Mouse (Mus musculus): Measurements from ENCODE around the gene Ice2. TPM values are rescaled to one million over a fixed set of nuclear protein-coding genes. Genes with fewer than 3 reads are reported as not detected.

The Ice2 gene
- 0.75 and 0.78 TPM in 2 replicates for polyA plus RNA-seq (2012)

DNA sequence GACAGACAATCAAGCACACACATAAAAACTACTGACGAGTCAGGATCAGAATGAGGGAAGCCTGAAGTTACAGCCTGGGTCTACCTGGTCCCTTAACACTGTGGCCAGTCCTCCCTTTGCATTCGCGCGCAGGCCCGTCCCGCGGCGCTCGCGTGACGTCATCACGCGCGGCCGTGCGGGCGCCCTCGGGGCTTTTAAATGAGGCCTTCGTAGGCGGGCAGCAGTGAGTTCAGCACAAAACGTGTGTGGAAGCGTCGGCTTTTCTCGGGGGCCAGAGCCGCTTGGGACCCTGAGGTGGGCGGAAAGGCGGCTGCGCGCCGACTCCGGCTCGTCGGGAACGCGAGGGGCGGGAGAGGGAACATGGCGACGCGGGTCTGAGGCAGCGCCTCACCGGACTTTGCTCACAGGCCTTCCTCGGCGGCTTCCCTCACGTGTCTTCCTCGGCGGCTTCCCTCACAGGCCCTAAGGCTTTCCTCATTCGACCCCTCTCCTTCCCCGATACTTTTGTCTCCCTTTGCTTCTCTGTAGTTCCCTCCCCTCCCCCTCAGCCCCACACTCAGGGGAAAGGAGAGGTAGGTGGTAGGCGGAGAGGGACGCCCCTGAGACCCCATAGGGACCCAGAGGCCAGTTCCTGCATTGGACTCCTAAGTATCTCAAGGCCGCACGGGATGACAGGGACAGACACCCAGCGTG, at the start of gene Ice2:
TSS of gene Ice2 (plus strand) at position 147 of the 693 bp plus-strand sequence.
- TF ChIP-seq GATA1 (IDR thresholded peaks at IDR 0.05; ENCODE audit: low read length): no peak

DNA sequence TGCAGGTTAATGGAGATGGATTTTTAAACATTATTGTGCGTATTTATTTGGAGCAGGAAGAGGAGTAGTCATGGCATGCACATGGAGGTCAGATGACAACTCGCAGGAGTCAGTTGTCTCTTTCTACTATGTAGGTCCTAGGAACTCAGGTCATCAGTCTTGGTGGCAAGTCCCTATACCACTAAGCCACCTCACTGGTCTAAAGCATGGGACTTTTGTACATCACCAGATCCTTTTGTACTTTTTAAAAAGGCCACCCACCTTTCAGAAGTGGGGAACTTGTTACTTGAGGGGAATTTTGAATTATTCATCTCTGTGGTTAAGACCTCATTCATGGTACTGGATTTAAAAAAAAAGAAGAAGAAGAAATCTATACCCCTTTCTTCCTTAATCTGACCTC, 48.2 kb upstream of the Ice2 start:
- no peak for TF ChIP-seq GATA1 (IDR thresholded peaks at IDR 0.05; ENCODE audit: low read length)

DNA sequence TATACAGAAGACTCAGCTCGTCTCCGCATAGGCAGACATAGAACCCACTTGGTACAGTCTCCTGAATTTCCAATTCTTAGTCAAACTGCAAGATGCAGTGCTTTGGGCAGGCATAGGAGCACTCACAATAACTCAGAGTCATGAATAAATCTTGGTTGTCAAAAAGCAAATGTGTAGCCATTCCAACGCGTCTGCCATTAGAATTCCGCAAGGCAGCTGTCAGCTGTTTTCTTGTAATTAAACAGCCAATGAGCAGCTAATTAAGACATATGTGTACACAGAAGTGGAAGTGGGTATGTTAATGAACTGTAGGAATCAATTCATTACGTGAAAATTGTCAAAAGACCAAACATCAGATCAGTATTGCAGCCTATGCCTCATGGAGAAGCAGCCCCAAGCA, 43.5 kb upstream of the Ice2 start:
- TF ChIP-seq GATA1 (IDR thresholded peaks at IDR 0.05; ENCODE audit: low read length): no peak

DNA sequence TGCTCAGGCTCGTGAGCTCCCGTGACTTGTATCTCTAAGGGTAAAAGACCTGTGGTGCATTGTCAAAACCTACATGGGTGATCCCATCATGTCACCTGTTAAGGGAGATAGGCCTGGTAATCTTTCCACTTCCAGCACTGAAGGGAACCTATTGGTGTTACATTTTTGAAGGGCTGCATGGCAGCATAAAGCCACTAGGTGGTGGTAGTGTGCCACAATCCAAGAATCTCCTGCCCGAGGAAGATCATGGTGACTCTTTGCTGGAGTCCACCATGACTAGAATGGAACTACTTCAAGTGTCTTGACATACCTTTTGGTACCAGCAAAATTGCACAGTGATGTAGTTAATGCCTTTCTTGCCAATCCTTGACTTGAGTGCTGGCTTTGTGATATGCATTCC, 39.9 kb upstream of the Ice2 start:
- no peak for TF ChIP-seq GATA1 (IDR thresholded peaks at IDR 0.05; ENCODE audit: low read length)

DNA sequence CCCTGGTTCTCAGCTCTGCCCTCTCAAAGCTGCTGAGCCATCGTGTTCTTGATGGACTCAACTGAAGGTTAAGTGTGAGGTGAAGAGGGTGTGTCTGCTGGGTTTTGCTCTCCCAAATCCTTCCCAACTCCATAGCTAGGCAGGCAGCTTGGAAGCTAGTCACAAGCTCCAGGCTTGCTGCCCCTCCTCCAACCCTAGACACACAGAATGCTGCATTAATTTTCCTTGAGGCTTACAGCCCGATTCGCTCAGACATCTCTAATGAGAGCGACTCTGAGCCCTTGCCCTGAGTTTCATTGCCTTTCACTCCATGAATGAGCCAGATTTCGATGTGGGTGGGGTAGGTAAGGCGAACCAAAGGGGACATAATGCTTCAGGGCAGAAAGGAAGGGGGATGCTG, 38.9 kb upstream of the Ice2 start:
- no peak for TF ChIP-seq GATA1 (IDR thresholded peaks at IDR 0.05; ENCODE audit: low read length)

DNA sequence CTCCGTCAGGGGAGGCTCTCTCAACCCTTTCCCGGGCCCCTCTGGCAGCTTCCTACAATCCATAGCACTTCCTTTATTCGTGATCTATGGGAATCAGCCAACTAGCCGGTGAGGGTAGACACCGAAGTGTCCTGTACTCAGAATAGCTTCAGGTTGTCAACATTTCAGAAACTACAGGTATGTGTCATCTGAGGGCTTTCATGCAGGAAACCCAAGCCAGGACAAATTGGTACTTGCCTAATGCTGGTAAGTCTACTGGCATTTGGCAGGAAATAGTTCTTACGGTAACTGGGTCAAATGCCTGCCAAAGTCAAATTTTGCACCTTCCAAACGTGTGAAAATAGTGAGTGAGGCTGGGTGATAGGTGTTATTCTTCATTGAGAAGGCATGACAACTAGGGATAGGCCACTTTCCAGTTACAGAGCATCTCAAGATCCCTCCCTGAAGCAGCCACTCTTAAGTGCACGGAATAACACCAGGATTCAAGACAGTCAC, 35.7 kb upstream of the Ice2 start:
- no peak for TF ChIP-seq GATA1 (IDR thresholded peaks at IDR 0.05; ENCODE audit: low read length)

DNA sequence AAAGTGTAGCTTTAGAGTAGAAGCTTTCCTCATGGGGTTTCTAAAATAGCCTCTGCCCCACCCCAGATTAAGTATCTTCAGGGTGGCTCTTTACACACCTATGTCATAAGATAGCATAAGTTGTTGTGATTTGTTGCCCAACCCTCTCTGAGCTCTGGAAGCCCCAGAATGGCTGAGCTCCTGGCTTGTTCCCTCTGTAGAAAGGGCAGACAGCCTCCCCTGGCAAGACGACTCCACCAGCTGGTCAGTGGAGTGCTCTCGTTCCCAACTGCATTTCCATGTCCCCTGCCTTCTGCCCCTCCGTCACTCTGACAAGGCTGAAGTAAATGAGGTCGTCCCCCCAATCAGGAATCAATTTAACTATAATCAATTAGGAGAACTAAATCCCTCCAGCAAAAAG, 34.9 kb upstream of the Ice2 start:
- TF ChIP-seq GATA1 (IDR thresholded peaks at IDR 0.05; ENCODE audit: low read length): no peak

DNA sequence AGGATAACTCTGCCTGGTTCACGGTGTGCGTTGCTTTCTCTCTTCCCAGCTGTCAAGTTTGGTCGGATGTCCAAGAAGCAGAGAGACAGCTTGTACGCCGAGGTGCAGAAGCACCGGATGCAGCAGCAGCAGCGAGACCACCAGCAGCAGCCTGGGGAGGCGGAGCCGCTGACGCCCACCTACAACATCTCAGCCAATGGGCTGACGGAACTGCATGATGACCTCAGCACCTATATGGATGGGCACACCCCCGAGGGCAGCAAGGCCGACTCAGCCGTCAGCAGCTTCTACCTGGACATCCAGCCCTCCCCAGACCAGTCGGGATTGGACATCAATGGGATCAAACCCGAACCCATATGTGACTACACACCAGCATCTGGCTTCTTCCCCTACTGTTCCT, 33.6 kb upstream of the Ice2 start:
- TF ChIP-seq GATA1 (IDR thresholded peaks at IDR 0.05; ENCODE audit: low read length): no peak

DNA sequence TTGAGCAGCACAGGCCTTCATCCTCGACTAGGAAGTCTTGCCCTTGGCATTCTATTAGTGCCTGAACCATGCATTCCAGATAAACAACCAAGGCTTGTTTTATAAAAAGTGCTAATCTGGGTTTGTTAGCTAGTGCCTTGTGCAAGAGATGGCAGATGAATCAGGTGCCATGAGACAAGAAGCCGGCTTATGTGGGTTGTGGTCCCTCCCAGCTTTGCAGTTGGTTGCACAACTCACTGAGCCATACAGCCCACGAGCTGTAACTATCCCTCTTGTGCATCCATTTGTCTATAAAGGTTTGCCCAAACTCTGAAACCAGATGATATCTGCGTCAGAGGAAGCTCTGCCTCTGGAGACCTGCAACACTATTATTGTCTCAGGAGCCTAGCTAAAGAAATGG, 30.7 kb upstream of the Ice2 start:
- TF ChIP-seq GATA1 (IDR thresholded peaks at IDR 0.05; ENCODE audit: low read length): no peak

DNA sequence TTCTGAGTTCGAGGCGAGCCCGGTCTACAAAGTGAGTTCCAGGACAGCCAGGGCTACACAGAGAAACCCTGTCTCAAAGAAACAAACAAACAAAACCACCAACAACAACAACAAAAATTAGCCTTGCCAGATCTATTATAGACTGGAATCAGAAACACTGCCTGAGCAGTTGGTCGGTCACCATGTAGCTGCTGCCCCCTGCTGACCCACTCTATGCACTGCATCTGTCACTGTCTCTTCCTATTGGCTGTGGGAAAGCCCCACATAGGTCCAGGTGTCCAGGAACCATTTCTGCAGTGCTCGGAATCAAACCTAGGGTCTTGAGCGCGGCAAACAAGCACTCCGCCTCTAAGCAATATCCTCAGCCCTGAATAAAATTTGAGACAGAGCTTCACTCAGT, 29.6 kb upstream of the Ice2 start:
- no peak for TF ChIP-seq GATA1 (IDR thresholded peaks at IDR 0.05; ENCODE audit: low read length)

DNA sequence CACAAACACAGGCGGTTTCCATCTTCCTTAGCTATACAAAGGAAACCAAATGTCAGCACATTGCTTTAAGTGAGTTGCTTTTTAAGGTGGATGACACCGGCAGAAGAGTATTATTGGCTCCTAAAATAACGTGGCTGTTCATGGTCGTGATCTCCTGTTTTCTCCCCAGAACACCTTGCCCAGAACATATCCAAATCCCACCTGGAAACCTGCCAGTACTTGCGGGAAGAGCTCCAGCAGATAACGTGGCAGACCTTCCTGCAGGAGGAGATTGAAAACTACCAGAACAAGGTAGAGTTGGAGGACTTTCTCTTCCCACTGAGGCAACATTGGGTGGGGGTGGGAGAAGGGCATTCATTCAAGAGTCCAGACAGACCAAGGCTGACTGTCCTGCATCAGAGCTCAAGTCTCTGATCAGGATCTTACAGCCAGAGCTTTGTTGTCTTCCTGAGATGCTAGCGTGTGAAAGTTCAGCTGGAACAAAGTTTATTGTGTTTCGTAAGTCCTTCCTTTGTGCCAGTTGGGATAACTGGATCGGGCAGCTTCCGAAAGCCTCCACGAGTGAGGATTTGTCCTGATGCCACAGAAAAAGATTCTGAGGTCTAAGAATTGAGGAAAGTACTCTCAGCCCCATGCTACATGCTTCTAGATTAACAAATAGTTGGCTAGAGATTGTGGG, 26.5 kb upstream of the Ice2 start:
- no peak for TF ChIP-seq GATA1 (IDR thresholded peaks at IDR 0.05; ENCODE audit: low read length)

DNA sequence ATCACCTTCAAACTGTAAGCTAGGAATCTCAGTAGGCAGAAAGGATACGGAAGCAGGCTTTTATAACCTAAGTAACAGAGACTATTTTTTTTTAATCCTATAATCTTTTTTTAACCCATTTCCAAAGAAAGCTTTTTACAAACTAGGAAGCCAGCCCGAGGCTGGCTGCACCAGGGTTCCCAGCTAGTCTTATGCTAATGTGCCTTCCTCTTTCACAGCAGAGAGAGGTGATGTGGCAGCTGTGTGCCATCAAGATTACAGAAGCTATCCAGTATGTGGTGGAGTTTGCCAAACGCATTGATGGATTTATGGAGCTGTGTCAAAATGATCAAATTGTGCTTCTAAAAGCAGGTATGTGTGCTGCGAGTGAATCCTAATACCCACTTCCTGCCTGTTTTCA, 24.8 kb upstream of the Ice2 start:
- TF ChIP-seq GATA1 (IDR thresholded peaks at IDR 0.05; ENCODE audit: low read length): no peak

DNA sequence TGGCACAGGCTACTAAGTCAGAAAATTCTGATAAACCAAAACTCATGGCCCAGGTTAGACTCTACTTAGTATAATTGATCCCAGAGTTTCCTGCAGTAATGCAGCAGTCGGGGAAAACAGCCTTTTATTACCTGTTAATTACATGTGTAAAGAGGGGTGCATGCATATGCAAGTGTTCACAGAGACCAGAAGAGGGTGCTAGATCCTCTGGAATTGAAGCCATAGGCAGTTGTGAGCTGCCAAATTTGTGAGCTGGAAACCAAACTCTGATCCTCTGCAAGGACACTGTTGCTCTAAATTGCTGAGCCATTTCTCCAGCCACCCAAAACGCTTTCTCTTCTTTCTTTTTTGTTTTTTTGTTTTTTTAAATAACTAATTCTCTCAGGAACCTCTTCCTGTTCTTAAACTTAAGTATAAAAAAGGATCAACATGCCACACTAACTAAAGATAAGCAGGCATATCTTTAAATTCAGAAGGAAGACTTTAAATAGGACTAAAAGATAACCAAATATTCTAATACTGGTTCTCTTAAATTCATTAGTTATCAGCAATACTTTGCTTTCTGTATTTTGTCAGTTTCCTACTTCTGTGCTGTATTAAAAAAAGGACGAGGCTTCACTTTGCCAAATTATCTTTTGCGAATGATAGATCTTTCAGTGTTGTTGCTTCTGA, 20.6 kb upstream of the Ice2 start:
- TF ChIP-seq GATA1 (IDR thresholded peaks at IDR 0.05; ENCODE audit: low read length): no peak

DNA sequence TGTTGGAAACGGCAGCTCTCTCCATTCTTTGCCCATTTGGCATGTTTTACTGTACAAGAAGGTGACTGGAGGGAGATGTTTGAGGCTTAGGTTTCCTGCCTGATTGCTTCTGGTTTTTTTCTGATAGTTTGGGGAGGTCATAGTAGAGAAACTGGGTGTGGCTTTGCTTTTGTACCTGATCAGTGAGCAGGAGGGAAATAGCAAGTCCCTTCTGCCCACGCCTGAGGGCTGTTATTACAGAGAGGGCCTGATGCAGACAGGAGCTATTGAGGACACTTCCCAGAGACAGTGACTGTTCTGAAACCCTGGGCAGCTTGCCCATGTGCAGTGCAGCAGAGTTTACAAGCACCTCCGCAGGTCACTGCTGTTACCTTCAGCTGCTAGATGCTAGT, 20.1 kb upstream of the Ice2 start:
- no peak for TF ChIP-seq GATA1 (IDR thresholded peaks at IDR 0.05; ENCODE audit: low read length)

DNA sequence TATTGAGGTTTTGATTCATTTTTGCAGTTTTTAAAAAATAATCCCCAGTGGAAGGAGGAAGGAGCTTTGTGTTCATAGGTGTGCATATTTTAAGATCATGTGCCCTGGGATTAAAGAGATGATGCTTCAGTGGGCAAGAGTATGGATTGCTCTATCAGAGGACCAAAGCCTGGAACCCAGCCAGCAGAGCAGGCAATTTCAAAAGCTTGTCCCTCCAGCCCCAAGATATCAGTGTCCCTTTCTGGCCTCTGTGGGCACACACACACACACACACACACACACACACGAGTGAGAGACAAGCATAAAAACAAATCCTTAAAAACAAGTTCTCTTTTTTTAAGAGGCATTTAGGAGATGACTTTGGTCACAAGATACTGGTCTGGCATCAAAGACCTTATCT, 17.2 kb upstream of the Ice2 start:
- no peak for TF ChIP-seq GATA1 (IDR thresholded peaks at IDR 0.05; ENCODE audit: low read length)

DNA sequence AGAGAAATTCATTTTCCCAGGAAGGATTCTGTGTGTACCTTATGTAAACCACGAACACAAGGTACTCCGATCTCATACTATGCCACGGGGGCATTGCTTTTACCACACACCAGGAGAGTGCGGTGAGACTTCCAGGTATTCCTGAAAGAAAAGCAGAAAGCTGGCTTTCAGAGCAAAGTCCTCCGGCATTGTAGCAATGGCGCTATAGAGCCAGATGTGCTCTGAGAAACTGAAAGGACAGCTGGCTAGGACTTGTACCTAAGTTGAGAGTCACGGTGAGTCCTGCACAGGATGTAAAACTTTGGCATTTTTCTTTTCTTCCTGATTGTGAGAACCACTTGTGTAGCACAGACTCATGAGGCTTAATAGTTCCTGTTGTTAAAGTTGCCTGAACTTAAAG, 16.0 kb upstream of the Ice2 start:
- TF ChIP-seq GATA1 (IDR thresholded peaks at IDR 0.05; ENCODE audit: low read length): no peak

DNA sequence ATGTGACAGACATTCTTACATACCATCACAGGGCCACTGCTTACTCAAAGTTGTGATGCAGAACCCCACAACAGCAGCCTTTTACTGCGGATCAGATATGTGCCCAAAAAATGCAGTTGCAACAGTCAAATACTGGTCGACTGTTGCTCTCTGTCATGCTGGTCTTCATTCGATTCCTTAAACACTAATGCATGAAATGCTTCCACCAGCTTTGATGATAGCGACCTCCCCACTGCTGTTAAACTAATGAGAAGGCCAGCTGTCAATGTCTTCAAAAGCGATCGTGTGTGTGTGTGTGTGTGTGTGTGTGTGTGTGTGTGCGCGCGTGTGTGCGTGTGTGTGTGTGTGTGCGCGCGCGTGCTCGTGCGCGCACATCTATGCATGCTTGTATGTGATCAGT, 13.2 kb upstream of the Ice2 start:
- TF ChIP-seq GATA1 (IDR thresholded peaks at IDR 0.05; ENCODE audit: low read length): no peak
